Mouse (Mus musculus) MEL (cell line): ENCODE measurements around the gene Nemf.

ENCODE experiments used
- CTCF ChIP-seq, 3 experiments: IDR thresholded peaks in 2 of 3; conservative IDR thresholded peaks in 1 of 3; 2 replicates each; pipeline ENCODE4 v1.5.1; 2011 to 2012; ENCODE audit warnings: low read length in 3 of 3, low read depth in 2 of 3, mild to moderate bottlenecking in 2 of 3, improper control_type of control experiment in 1 of 3, inconsistent platforms in 1 of 3, mixed read lengths in 1 of 3, moderate library complexity in 1 of 3; ENCODE audit not compliant: control insufficient read depth in 1 of 3, insufficient read depth in 1 of 3, poor library complexity in 1 of 3, severe bottlenecking in 1 of 3
- HCFC1 ChIP-seq: IDR thresholded peaks from 2 replicates; pipeline ENCODE4 v1.6.1; 2012; ENCODE audit warnings: low read depth, mild to moderate bottlenecking, inconsistent platforms, low read length, improper control_type of control experiment, moderate library complexity
- JUND ChIP-seq: IDR thresholded peaks from 2 replicates; pipeline ENCODE4 v1.6.1; 2011; ENCODE audit warnings: low read depth, mild to moderate bottlenecking, improper control_type of control experiment, low read length
- MYC ChIP-seq: IDR thresholded peaks from 2 replicates; pipeline ENCODE4 v1.6.1; 2011; ENCODE audit warnings: low read depth, mild to moderate bottlenecking, low read length, improper control_type of control experiment, moderate library complexity
- NRF1 ChIP-seq: IDR thresholded peaks from 2 replicates; pipeline ENCODE4 v1.6.1; 2014; ENCODE audit warnings: low read depth, mild to moderate bottlenecking, inconsistent platforms, low read length, improper control_type of control experiment, moderate library complexity; ENCODE audit not compliant: poor library complexity, insufficient read depth, severe bottlenecking
- POLR2A ChIP-seq, 2 experiments: IDR thresholded peaks; 2 replicates each; pipeline ENCODE4 v1.6.1; 2011 to 2012; ENCODE audit warnings: low read length in 2 of 2, mild to moderate bottlenecking in 2 of 2, control low read depth in 1 of 2, improper control_type of control experiment in 1 of 2, low read depth in 1 of 2, moderate library complexity in 1 of 2; ENCODE audit not compliant: control insufficient read depth in 1 of 2, insufficient read depth in 1 of 2, poor library complexity in 1 of 2
- TBP ChIP-seq: IDR thresholded peaks from 2 replicates; pipeline ENCODE4 v1.8.0; 2011; ENCODE audit warnings: low read depth, low read length, improper control_type of control experiment
- ZKSCAN1 ChIP-seq: IDR thresholded peaks from 2 replicates; pipeline ENCODE4 v1.6.1; 2012; ENCODE audit warnings: low read depth, mild to moderate bottlenecking, inconsistent platforms, low read length, improper control_type of control experiment, moderate library complexity

DNA sequence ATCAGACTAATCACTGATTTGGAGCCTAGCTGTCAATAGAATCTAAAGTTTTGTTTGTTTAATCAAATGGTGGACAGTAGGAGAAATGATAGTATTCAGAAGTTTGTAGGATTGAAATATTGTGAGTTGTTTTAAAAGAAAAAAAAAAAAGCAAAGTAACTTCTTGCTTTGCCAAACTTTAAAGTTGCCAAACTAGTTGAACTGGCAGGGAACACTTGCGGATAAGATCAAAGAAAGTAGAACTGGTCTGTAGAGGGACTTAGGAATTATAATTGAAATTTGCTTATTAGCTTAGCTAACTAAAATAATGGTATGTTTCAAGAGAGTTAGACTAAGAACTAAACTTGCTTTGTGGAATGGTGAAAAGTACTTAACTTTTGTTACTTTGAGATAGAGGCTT, 20.2 kb upstream of the Nemf start:
- TF ChIP-seq POLR2A (IDR thresholded peaks at IDR 0.05; ENCODE audit: control insufficient read depth in 1 of 2, insufficient read depth in 1 of 2, low read depth in 1 of 2, low read length in 2 of 2, poor library complexity in 1 of 2), result no peak
- TF ChIP-seq CTCF (IDR thresholded peaks at IDR 0.05 in 2 of 3, conservative IDR thresholded peaks at IDR 0.05 in 1 of 3; ENCODE audit: control insufficient read depth in 1 of 3, insufficient read depth in 1 of 3, low read depth in 2 of 3, low read length in 3 of 3, poor library complexity in 1 of 3, severe bottlenecking in 1 of 3), result no peak
- no peak for TF ChIP-seq ZKSCAN1
- no peak for TF ChIP-seq NRF1
- no peak for TF ChIP-seq HCFC1
- no peak for TF ChIP-seq TBP
- TF ChIP-seq JUND, result no peak
- no peak for TF ChIP-seq MYC
